Mouse (Mus musculus): ENCODE results near the gene Rnf213. TPM values are rescaled to one million over a fixed set of nuclear protein-coding genes. Genes with fewer than 3 reads are reported as not detected.
"Not testable (repeated sequence)": the region's sequence is repeated elsewhere in the genome, so short reads cannot be mapped to it uniquely, and the experiment has no call there.

The Rnf213 gene
- polyA plus RNA-seq, 1 experiment from 2014 or later = 10.0 TPM

GRCm38 (mm10) chr11:119386306-119386705 lies 6.6 kb upstream of the Rnf213 start:
- Histone ChIP-seq H3K4me3 (replicated peaks; ENCODE audit: low read depth, low read length) (no peak overlapping the region), H3K4me2 (ENCODE audit: low read length) (no peak overlapping the region), H3K4me1 (replicated peaks; ENCODE audit: insufficient read depth, low read length) (no peaks in the 10 kb centered on the region), H3K9me3 (replicated peaks; ENCODE audit: low read length) (no peaks in the 10 kb centered on the region), H3K9ac (ENCODE audit: low read depth, low read length) (no peak overlapping the region), H3K27ac (no peak overlapping the region), H3K27me3 (ENCODE audit: insufficient read depth, low read length) (no peaks in the 10 kb centered on the region), H3K36me3 (ENCODE audit: insufficient read depth, low read length) (no peaks in the 10 kb centered on the region)
- WGBS = 94% methylated on average over 5 of the region's 5 CpGs
- no peak for DNase-seq (ENCODE audit: low spot score)
- ATAC-seq (replicated peaks; ENCODE audit: low FRiP score, low read depth) = no peak
- no peak for TF ChIP-seq CTCF (IDR thresholded peaks at IDR 0.05; ENCODE audit: low read depth)

- not testable (repeated sequence) for H3K9ac ChIP-seq (ENCODE audit: low read depth, low read length); H3K4me2 ChIP-seq (ENCODE audit: low read length); H3K9me3 ChIP-seq (replicated peaks; ENCODE audit: low read length); H3K27me3 ChIP-seq (ENCODE audit: insufficient read depth, low read length); H3K4me1 ChIP-seq (replicated peaks; ENCODE audit: insufficient read depth, low read length); H3K27ac ChIP-seq; H3K36me3 ChIP-seq (ENCODE audit: insufficient read depth, low read length); H3K4me3 ChIP-seq (replicated peaks; ENCODE audit: low read depth, low read length); ATAC-seq (replicated peaks; ENCODE audit: low FRiP score, low read depth); DNase-seq (ENCODE audit: low spot score)
- WGBS = 16% methylated on average over 3 of the region's 3 CpGs
Measured at GRCm38 (mm10) chr11:119387273-119387672, 5.6 kb upstream of the Rnf213 start.

- H3K9me3 ChIP-seq (replicated peaks; ENCODE audit: low read length) = no peaks in the 10 kb centered on the region
- DNase-seq (ENCODE audit: low spot score) (peak; percentile 86), ATAC-seq (replicated peaks; ENCODE audit: low FRiP score, low read depth) (peak; percentile 67)
- H3K4me1 ChIP-seq (replicated peaks; ENCODE audit: insufficient read depth, low read length) = peaks cover 12% of the 10 kb centered on the region
- H3K27ac ChIP-seq = peak overlapping the region; percentile 94
- TF ChIP-seq CTCF (IDR thresholded peaks at IDR 0.05; ENCODE audit: low read depth) = peak; percentile 63
- H3K27me3 ChIP-seq (ENCODE audit: insufficient read depth, low read length) = no peaks in the 10 kb centered on the region
- peak overlapping the region; percentile 96 for H3K4me2 ChIP-seq (ENCODE audit: low read length)
- H3K36me3 ChIP-seq (ENCODE audit: insufficient read depth, low read length) = no peaks in the 10 kb centered on the region
- WGBS = under 1% methylated on average over 35 of the region's 35 CpGs
- H3K9ac ChIP-seq (ENCODE audit: low read depth, low read length) = peak overlapping the region; percentile 76
- peak overlapping the region; percentile 70 for H3K4me3 ChIP-seq (replicated peaks; ENCODE audit: low read depth, low read length)
Measured at GRCm38 (mm10) chr11:119389851-119390270, 3.0 kb upstream of the Rnf213 start.

GRCm38 (mm10) chr11:119390271-119391231 lies 2.3 kb upstream of the Rnf213 start:
- Histone ChIP-seq H3K4me1 (replicated peaks; ENCODE audit: insufficient read depth, low read length) (peaks cover 12% of the 10 kb centered on the region), H3K4me3 (replicated peaks; ENCODE audit: low read depth, low read length) (peak overlapping the region; percentile 70), H3K27me3 (ENCODE audit: insufficient read depth, low read length) (no peaks in the 10 kb centered on the region), H3K9ac (ENCODE audit: low read depth, low read length) (peak overlapping the region; percentile 76), H3K36me3 (ENCODE audit: insufficient read depth, low read length) (no peaks in the 10 kb centered on the region), H3K27ac (peak overlapping the region; percentile 94), H3K4me2 (ENCODE audit: low read length) (peak overlapping the region; percentile 96), H3K9me3 (replicated peaks; ENCODE audit: low read length) (no peaks in the 10 kb centered on the region)
- no peak for TF ChIP-seq CTCF (IDR thresholded peaks at IDR 0.05; ENCODE audit: low read depth)
- ATAC-seq (replicated peaks; ENCODE audit: low FRiP score, low read depth) (peak; percentile 53), DNase-seq (ENCODE audit: low spot score) (peak; percentile 77)
- WGBS = 2% methylated on average over 53 of the region's 53 CpGs

- DNase-seq (ENCODE audit: low spot score) (no peak), ATAC-seq (replicated peaks; ENCODE audit: low FRiP score, low read depth) (no peak)
- Histone ChIP-seq H3K4me1 (replicated peaks; ENCODE audit: insufficient read depth, low read length) (peaks cover 12% of the 10 kb centered on the region), H3K27me3 (ENCODE audit: insufficient read depth, low read length) (no peaks in the 10 kb centered on the region), H3K4me3 (replicated peaks; ENCODE audit: low read depth, low read length) (peak overlapping the region; percentile 70; the same call in 1 of the 2 replicates), H3K9ac (ENCODE audit: low read depth, low read length) (no peak overlapping the region), H3K36me3 (ENCODE audit: insufficient read depth, low read length) (no peaks in the 10 kb centered on the region), H3K27ac (0 out of 2 replicates have a peak overlapping the region, but pooled peaks have one; percentile 94), H3K9me3 (replicated peaks; ENCODE audit: low read length) (no peaks in the 10 kb centered on the region), H3K4me2 (ENCODE audit: low read length) (peak overlapping the region; percentile 96; the same call in 1 of the 2 replicates)
- 50% methylated on average over 7 of the region's 7 CpGs for WGBS
- no peak for TF ChIP-seq CTCF (IDR thresholded peaks at IDR 0.05; ENCODE audit: low read depth)
Measured at GRCm38 (mm10) chr11:119391386-119392000, 1.4 kb upstream of the Rnf213 start.

- ATAC-seq (replicated peaks; ENCODE audit: low FRiP score, low read depth) = peak; percentile 67
- Histone ChIP-seq H3K9ac (ENCODE audit: low read depth, low read length) (no peak overlapping the region), H3K27ac (peak overlapping the region; percentile 81; the same call in 1 of the 2 replicates)
Measured at GRCm38 (mm10) chr11:119392001-119392614, 792 bp upstream of the Rnf213 start.

More at GRCm38 (mm10) chr11:119392001-119392614, 792 bp upstream of the Rnf213 start:
- Histone ChIP-seq H3K4me2 (ENCODE audit: low read length) (peak overlapping the region; percentile 76), H3K27me3 (ENCODE audit: insufficient read depth, low read length) (no peaks in the 10 kb centered on the region), H3K4me1 (replicated peaks; ENCODE audit: insufficient read depth, low read length) (peaks cover 12% of the 10 kb centered on the region), H3K36me3 (ENCODE audit: insufficient read depth, low read length) (no peaks in the 10 kb centered on the region), H3K9me3 (replicated peaks; ENCODE audit: low read length) (no peaks in the 10 kb centered on the region), H3K4me3 (replicated peaks; ENCODE audit: low read depth, low read length) (peak overlapping the region; percentile 59)
- TF ChIP-seq CTCF (IDR thresholded peaks at IDR 0.05; ENCODE audit: low read depth) = no peak
- WGBS = 17% methylated on average over 12 of the region's 12 CpGs
- DNase-seq (ENCODE audit: low spot score) = peak; percentile 54

Data from kidney, postnatal 0 days (tissue).